Mouse (Mus musculus): ENCODE measurements at regions not wholly inside any gene's neighbourhood (a gene's known extent, or its start where the extent isn't known, plus 50 kb on each side); places are given as distances from the start of the nearest gene placed in this dataset.
"Not testable (repeated sequence)": the region's sequence is repeated elsewhere in the genome, so short reads cannot be mapped to it uniquely, and the experiment has no call there.

GRCm38 (mm10) chr10:112521388-112521787 lies 250.5 kb downstream of the Kcnc2 start:
- no peak for DNase-seq (ENCODE audit: low read depth, low spot score)

GRCm38 (mm10) chr10:112543051-112543450 lies 272.1 kb downstream of the Kcnc2 start:
- DNase-seq (ENCODE audit: low read depth, low spot score): no peak

DNA sequence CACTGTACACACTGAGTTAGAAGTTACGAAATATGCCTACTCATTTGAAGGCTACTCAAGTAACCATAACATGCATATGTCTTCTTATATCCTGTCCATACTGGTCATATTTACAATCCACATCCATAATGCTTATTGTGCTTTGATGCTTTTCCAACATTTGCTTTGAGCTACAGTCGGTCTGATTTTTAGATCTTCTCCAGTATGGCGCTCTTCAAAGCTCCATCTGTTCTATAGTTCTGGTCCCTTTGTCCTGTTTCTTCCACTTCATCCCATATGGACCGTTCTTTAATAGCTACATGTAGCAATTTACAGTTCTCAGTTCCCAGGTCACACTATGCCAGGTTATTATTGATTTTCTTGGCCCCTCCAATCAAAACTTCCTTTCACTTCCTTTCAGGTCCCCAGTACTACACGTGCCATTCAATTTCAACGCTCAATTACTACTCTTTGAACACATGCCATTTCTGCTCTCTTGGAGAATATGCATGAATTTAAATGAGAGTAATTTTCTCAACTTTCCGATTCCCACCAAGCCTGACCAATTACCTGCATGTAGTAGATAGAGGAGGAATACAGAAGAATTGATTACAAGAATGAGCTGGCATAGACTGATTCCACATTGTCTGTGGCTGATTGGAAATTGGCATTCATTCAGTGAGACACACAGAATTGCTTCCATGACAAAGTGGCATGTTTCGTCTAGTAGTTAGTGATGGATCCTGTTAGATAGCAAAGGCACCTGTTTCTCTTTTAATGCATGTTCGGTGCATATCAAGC lies 301.0 kb downstream of the Kcnc2 start:
- no peak for DNase-seq (ENCODE audit: low read depth, low spot score)

DNA sequence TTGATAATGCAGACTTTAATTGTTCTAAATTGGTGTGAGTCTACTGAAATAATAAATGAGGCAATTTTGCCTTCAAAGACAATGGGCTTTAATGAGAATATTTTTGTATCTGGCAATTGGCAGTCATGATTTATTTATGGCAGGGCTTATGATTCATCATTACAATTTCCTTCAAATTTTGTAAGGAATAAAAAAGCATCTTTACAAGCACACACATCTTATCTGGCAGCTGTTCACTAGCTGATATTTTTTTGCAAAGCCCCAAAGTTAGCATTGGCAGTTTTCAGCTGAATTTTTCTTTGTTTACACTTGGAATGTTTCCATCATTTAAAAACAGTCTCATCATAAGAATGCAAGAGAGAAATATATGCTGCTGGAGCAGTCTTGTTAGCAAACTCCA lies 301.6 kb downstream of the Kcnc2 start:
- DNase-seq (ENCODE audit: low read depth, low spot score): no peak

DNA sequence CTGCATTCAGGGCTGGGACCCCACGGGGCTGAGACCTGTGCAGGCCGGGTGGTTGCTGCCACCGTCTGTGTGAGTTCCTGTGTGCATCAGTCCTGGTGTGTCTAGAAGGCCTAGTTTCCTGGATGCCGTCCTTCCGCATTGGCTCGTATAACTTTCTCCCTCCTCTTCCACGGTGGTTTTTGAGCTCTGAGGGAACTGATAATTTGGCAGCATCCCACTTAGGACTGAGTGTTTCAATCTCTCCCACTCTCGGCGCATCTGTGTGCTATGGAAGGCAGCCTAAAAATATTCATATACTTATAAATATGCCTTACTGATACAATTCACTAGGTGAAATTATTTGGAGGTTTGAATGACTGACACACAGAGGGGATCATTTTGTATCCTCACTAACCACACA lies 314.0 kb downstream of the Kcnc2 start:
- no peak for DNase-seq (ENCODE audit: low read depth, low spot score)

DNA sequence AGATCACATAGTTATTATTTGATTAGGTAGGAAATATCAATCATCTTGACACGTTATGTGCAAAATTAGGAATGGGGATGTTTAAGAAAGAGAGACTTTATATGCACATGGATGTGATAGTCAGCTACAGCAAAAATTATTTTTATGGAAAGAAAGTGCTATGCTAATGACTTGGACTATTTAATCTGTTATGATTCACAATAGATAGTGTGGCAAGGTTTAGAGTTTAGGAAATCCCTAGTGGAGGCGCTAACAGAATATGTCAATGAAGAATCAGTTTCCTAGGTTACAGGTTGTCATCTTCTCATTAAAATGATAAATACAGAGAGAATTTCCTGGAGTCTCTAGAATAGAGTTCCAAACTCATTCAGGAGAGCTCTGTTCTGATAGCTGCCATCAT lies 323.4 kb downstream of the Kcnc2 start:
- DNase-seq (ENCODE audit: low read depth, low spot score): no peak

DNA sequence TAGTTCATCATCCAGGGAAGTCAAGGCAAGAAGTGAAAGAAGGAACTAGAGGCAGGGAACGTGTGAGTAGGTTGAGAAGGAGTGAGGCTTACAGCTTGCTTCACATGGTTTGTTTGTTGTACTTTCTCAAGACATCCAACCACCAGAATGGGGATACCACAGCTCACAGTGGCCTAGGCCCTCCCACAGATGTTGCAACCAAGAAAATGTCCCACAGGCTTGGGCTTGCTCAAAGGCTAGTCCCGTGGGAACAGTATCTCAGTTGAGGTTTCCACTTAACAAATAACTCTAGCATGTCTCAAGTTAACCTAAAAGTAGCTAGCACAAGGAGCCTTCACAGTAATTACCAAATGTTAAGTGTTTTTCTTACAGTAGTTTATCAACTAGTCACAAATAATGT lies 323.2 kb downstream of the Atxn7l3b start:
- DNase-seq (ENCODE audit: low read depth, low spot score): no peak

- DNase-seq (ENCODE audit: low read depth, low spot score): no peak
Measured at GRCm38 (mm10) chr10:112607642-112608041, 321.2 kb downstream of the Atxn7l3b start.

DNA sequence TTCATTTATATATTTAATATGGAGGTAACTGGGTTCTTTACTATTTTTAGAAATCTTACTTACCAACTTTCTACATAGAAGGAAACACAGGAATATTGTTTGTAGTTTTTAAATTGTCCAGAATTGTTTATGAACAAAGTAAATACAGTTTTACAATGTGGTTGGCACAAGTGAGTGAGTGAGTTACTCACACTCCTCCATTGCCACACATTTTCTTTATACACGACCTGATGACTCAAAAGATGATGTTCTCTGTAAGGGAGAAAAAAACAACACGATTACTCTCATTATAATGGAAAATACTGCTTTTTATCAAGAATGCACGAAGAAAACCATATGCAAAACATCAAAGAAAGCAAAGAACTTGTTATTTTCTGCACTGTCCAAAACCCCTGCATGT lies 317.1 kb downstream of the Atxn7l3b start:
- DNase-seq (ENCODE audit: low read depth, low spot score): no peak

DNA sequence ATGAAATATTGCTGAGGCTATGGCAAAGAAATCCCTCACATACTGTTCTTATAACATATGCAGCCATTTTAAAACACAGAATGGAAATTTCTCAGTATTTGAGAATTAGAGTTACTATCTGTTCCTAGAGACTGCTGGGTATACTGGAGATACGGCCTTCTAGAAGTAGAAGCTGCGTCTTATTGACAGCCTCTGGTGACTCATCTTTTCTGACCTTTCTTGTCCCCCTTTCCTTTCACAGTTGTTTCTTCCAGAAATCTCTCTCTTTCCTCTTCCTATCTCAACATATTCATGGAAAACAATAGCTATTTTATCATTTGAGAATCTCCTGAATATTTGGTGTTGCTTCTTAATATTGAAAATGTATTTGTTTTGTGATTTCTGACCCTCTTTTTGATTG lies 315.1 kb downstream of the Atxn7l3b start:
- DNase-seq (ENCODE audit: low read depth, low spot score): no peak

DNA sequence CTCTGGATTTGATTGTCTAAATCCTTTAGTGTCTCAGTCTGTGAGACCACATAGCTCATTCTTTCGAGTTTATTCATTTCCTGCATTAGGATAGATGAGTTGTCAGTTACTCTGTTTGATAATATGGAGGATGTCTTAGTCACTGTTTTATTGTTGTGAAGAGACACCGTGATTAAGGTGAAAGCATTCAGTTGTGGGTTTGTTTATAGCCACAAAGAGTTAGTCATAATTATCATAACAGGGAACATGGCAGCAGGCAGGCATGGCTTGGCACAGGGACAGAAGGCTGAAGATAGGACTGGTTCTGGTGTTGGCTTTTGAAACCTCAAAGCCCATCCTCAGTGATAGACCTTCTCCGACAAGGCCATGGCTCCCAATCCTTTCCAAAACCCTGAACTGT lies 314.6 kb downstream of the Atxn7l3b start:
- no peak for DNase-seq (ENCODE audit: low read depth, low spot score)

DNA sequence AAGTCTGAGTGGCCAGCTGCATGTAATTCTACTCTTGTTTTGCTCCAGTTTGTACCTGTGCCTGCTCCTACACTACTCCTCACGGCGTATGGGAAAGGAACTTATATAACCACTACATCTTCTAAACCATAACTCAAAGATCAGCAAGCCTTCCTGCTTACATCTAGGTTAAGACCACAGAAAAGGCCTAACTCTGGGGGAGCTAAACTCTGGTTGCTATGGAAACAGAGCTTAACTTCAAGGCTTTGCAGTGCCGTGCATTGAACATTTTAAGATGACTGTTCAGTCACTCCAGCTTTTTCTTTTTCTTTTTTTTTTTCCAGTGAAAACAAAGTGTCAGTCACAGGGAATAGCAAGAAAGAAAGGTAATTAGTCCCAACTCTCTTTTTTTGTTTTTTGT lies 309.1 kb downstream of the Atxn7l3b start:
- DNase-seq (ENCODE audit: low read depth, low spot score): peak; percentile 21

- no peak for DNase-seq (ENCODE audit: low read depth, low spot score)
Measured at GRCm38 (mm10) chr10:112629752-112630151, 299.0 kb downstream of the Atxn7l3b start.

DNA sequence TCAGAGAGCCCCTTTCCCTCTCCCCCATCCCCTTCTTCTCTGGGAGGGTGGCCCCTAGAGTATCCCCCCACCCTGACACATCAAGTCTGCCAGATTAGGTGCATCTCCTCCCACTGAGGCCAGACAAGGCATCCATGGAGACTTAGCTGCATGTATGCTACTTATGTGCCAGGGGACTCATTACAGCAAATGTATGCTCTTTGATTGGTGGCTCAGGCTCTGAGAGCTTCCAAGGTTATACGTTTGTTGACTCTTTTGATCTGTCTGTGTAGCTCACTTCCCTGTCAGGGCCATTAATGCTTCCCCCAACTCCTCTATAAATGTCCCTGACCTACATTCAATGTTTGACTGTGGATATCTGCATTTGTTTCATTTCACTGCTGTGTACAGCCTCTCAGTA lies 293.6 kb downstream of the Atxn7l3b start:
- DNase-seq (ENCODE audit: low read depth, low spot score): no peak

DNA sequence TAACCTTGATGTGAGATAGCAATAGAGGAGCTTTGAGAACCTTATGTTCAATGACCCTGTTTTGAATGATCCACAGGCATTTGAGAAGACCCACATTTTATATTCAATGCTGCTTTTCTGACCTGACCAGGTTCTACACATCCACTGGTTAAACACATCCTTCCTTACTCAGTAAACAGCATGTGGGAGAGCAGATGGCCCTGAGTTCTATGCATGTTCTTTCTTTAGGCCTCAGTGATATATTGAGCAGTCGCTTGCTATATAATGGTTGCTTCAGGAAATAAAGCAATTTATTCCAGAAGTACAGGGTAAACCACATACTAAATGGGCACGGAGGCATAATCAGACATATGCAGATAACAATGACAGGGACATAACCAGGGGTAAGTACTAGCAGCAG lies 292.2 kb downstream of the Atxn7l3b start:
- no peak for DNase-seq (ENCODE audit: low read depth, low spot score)

- not testable (repeated sequence) for DNase-seq (ENCODE audit: low read depth, low spot score)
Measured at GRCm38 (mm10) chr10:112640551-112640950, 288.2 kb downstream of the Atxn7l3b start.

- no peak for DNase-seq (ENCODE audit: low read depth, low spot score)
Measured at GRCm38 (mm10) chr10:112648986-112649385, 279.8 kb downstream of the Atxn7l3b start.
